Mouse (Mus musculus) hindbrain, embryonic 11.5 days (tissue): ENCODE results near the gene Prnd. TPM values are rescaled to one million over a fixed set of nuclear protein-coding genes. Genes with fewer than 3 reads are reported as not detected.

Source experiments
- ATAC-seq: fragments of 200-750 bp; cut with Nextera tagmentation; 2 replicates; pipeline ENCODE4 v1.8.0; 2017; ENCODE audit warnings: mild to moderate bottlenecking, moderate TSS enrichment, moderate library complexity; ENCODE audit not compliant: low FRiP score
- DNase-seq: peaks from one replicate; pipeline ENCODE4 v3.0.0-alpha.2; 2015; ENCODE audit warnings: low spot score
- H3K27ac ChIP-seq: fragments of 300-500 bp; sonication (generic); 2 replicates; pipeline ENCODE4 v1.5.1; 2014; ENCODE audit warnings: mild to moderate bottlenecking, low read depth, low read length
- H3K27me3 ChIP-seq: fragments of 300-500 bp; sonication (generic); 2 replicates; pipeline ENCODE4 v1.6.1; 2014; ENCODE audit warnings: mild to moderate bottlenecking, low read length, moderate library complexity, mixed read lengths; ENCODE audit not compliant: control insufficient read depth, insufficient read depth
- H3K36me3 ChIP-seq: fragments of 300-500 bp; sonication (generic); 2 replicates; pipeline ENCODE4 v1.6.1; 2014; ENCODE audit warnings: mild to moderate bottlenecking, low read length, moderate library complexity, mixed read lengths; ENCODE audit not compliant: control insufficient read depth, insufficient read depth
- H3K4me1 ChIP-seq: fragments of 300-500 bp; sonication (generic); replicated peaks from 2 replicates; pipeline ENCODE4 v1.6.1; 2014; ENCODE audit warnings: low read length, mixed read lengths; ENCODE audit not compliant: control insufficient read depth, insufficient read depth
- H3K4me2 ChIP-seq: fragments of 300-500 bp; sonication (generic); replicated peaks from 2 replicates; pipeline ENCODE4 v1.6.1; 2014; ENCODE audit warnings: mild to moderate bottlenecking, low read depth, low read length
- H3K4me3 ChIP-seq: fragments of 300-500 bp; sonication (generic); 2 replicates; pipeline ENCODE4 v1.5.1; 2014; ENCODE audit warnings: low read depth, low read length
- H3K9ac ChIP-seq: fragments of 300-500 bp; sonication (generic); 2 replicates; pipeline ENCODE4 v1.6.1; 2014; ENCODE audit warnings: low read depth, low read length
- H3K9me3 ChIP-seq: fragments of 300-500 bp; sonication (generic); 2 replicates; pipeline ENCODE4 v1.6.1; 2016; ENCODE audit warnings: low read length; ENCODE audit not compliant: control insufficient read depth
- WGBS: fragments of 180-500 bp; shearing (Covaris S2); extraction: QIAGEN DNeasy Blood & Tissue Kit; methylation state at CpG from one replicate; pipeline ENCODE4 v1.1.7; 2014; 5-methylcytosine and 5-hydroxymethylcytosine counted together
- polyA plus RNA-seq: library from polyadenylated mRNA; unstranded; fragments of >200 nt; fragmentation: Nextera tagmentation; extraction: Ambion mirVana; gene quantifications from 2 replicates; pipeline ENCODE4 v1.2.1, GENCODE M21; 2014

The Prnd gene
- polyA plus RNA-seq = 6.2 and 8.2 TPM in 2 replicates

DNA sequence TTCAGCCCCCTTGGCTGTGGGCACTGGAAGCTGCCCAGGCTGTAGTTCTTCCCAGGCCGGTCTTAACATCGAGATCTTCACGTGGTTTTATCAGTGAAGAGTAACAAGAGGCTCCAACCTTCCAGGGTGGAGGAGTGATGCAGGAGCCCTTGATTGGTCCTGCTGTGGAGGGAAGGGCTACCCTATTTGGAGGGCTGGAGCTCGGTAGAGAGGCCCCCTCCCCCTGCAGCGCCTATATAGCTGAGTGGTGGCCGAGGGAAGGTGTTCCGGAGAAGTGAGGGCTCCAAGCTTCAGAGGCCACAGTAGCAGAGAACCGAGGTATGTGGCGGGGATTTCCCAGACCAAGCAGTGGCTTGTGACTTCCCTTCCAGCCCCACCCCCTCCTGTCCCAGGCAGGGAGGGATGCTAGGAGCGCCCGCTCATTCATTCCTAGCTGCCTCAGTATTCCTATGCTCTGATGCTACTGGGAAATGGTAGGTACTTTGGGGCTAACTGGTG is at the start of gene Prnd:
Gene Prnd (plus strand): TSS at position 264 of the 498 bp plus-strand sequence.
- H3K4me1 ChIP-seq = no peaks in the 10 kb centered on the region
- no peaks in the 10 kb centered on the region for H3K9me3 ChIP-seq
- no peak within 1 kb of the TSS for H3K4me2 ChIP-seq
- H3K27me3 ChIP-seq = peaks cover 24% of the 10 kb centered on the region
- 16% methylated on average over 11 of the region's 11 CpGs for WGBS
- no peaks in the 10 kb centered on the region for H3K36me3 ChIP-seq
- ATAC-seq (no peak), DNase-seq (peak; percentile 11)
- no peak within 1 kb of the TSS for H3K9ac ChIP-seq
- H3K27ac ChIP-seq = no peak within 1 kb of the TSS
- H3K4me3 ChIP-seq = no peak within 1 kb of the TSS

DNA sequence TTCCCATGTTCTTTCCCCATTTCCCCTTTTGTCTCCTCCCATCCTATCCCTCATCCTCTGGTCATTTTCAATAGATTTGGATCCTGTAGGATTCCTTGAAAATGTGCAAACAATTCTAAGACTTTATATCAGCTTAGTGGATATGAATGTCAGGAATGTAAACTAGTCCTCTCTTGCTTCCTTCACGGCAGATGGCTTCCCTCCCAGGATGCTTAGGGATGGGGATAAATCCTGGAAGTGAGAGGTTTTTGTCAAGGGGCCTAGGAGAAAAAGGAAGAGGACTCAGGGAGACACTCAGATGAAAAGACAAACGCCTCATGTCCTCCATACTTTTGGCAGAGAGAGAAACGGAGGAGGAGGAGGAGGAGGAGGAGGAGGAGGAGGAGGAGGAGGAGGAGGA is 48.2 kb upstream of the Prnd start:
- no peak overlapping the region for H3K27ac ChIP-seq
- ATAC-seq (no peak), DNase-seq (no peak)
- no peak overlapping the region for H3K4me3 ChIP-seq
- no peaks in the 10 kb centered on the region for H3K4me1 ChIP-seq
- no peaks in the 10 kb centered on the region for H3K9me3 ChIP-seq
- 77% methylated on average over 2 of the region's 3 CpGs for WGBS
- H3K4me2 ChIP-seq = no peak overlapping the region
- no peak overlapping the region for H3K9ac ChIP-seq
- H3K36me3 ChIP-seq = no peaks in the 10 kb centered on the region
- H3K27me3 ChIP-seq = no peaks in the 10 kb centered on the region

DNA sequence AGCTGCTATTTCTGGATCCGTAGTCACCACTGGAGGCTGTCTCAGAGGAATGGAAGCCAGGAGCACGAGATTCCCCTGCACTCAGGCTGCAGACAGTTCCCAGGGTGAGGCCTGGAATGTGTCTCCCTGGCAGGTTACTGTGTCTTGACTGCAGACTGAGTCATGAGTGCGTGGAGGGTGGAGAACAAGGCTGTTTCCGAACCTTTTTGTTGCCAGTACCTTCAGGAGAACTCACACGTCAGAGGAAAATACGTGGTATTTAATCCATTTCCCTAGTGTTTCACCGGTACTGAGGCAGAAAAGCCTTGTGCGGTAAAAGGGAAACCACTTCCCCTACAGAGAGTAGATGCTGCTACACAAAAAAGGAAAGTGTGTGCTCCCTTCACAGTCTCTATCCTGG is 47.8 kb upstream of the Prnd start:
- Histone ChIP-seq H3K4me2 (no peak overlapping the region), H3K4me3 (no peak overlapping the region), H3K27me3 (no peaks in the 10 kb centered on the region), H3K9me3 (no peaks in the 10 kb centered on the region), H3K36me3 (no peaks in the 10 kb centered on the region), H3K9ac (no peak overlapping the region), H3K27ac (no peak overlapping the region), H3K4me1 (no peaks in the 10 kb centered on the region)
- ATAC-seq (no peak), DNase-seq (no peak)
- WGBS = 51% methylated on average over 8 of the region's 8 CpGs

DNA sequence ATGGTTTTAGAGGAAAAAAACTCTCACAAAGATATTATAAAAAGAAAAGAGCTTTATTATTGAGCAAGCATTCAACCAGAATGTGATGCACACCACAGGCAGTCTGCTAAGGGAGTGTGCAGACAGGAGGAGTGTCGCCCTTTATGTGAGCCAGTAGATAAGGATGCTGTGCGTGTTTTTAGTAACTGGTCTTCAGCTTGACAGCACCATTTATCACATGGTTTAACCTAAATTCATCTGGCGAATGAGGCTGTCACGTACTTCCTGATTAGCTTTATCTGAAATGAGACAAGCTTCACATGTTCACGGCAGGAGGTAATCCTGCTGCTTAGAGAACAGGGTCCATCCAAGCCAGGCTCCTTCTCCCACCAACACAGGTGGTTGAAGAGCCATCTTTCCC is 45.6 kb upstream of the Prnd start:
- H3K27me3 ChIP-seq = no peaks in the 10 kb centered on the region
- no peaks in the 10 kb centered on the region for H3K9me3 ChIP-seq
- DNase-seq (no peak), ATAC-seq (no peak)
- no peaks in the 10 kb centered on the region for H3K36me3 ChIP-seq
- H3K4me2 ChIP-seq = no peak overlapping the region
- H3K4me3 ChIP-seq = no peak overlapping the region
- H3K4me1 ChIP-seq = no peaks in the 10 kb centered on the region
- 59% methylated on average over 5 of the region's 5 CpGs for WGBS
- no peak overlapping the region for H3K9ac ChIP-seq
- no peak overlapping the region for H3K27ac ChIP-seq

DNA sequence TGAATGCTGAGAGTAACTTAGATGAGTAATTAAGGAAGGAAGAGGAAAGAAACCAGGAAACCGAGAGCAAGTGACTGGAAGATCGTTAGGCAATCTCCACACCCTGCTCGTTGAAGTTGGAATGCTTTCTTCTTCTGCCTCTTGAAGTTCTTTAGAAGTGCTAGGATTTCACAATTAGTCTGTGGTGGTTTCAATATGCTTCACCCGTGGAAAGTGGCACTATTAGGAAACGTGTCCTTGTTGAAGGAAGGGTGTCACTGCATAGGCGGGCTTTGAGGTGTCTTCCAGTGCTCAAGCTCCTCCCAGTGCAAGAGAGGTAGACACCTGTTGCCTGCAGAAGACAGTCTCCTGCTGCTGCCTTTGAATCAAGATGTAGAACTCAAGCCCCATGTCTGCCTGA is 44.9 kb upstream of the Prnd start:
- no peak for ATAC-seq
- DNase-seq = no peak
- H3K9ac ChIP-seq = no peak overlapping the region
- H3K9me3 ChIP-seq = no peaks in the 10 kb centered on the region
- 87% methylated on average over 6 of the region's 6 CpGs for WGBS
- H3K4me1 ChIP-seq = no peaks in the 10 kb centered on the region
- H3K27ac ChIP-seq = no peak overlapping the region
- H3K4me2 ChIP-seq = no peak overlapping the region
- H3K27me3 ChIP-seq = no peaks in the 10 kb centered on the region
- no peaks in the 10 kb centered on the region for H3K36me3 ChIP-seq
- no peak overlapping the region for H3K4me3 ChIP-seq

DNA sequence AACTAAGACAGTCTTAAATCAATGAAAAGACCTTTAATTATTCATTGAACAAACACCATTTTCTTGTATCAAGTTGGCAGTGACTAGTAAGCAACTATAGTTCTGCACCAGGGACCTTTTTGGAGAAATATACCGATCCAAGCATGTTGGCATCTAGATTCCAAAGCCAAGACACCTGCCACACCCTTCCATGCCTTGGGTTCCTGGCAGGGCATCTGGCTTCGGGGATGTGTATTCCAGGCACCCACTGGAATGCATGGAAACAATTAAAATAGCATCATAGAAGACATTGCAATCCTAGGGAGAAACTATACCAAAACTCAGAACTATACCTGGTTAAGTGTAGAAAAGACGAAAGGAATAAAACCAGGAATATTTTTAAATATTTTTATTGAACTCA is 44.4 kb upstream of the Prnd start:
- no peak overlapping the region for H3K9ac ChIP-seq
- DNase-seq (no peak), ATAC-seq (no peak)
- H3K4me2 ChIP-seq = no peak overlapping the region
- no peaks in the 10 kb centered on the region for H3K4me1 ChIP-seq
- no peak overlapping the region for H3K27ac ChIP-seq
- H3K36me3 ChIP-seq = no peaks in the 10 kb centered on the region
- no peaks in the 10 kb centered on the region for H3K9me3 ChIP-seq
- H3K4me3 ChIP-seq = no peak overlapping the region
- H3K27me3 ChIP-seq = no peaks in the 10 kb centered on the region
- whole genome bisulfite sequencing = 90% methylated on average over 3 of the region's 3 CpGs

DNA sequence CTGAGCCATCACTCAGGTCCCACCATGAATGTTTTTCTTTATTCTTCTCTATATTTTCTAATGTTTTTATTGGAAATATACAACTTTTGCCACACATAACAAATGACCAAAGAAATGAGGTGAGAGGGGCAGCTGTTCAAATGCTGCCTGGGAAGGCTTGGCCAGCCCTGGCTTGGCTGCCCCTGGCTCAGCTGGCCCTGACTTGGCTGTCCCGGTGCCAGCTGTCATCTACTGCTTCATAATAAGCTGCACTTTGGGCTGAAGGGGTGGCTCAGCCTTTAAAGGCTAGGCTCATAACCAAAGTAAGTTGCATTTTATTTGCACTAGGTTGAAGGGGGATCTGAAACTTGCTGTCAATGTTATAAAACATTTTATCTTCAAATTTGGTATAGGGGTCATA is 43.8 kb upstream of the Prnd start:
- ATAC-seq (no peak), DNase-seq (no peak)
- Histone ChIP-seq H3K9ac (no peak overlapping the region), H3K36me3 (no peaks in the 10 kb centered on the region), H3K27me3 (no peaks in the 10 kb centered on the region), H3K9me3 (no peaks in the 10 kb centered on the region), H3K27ac (no peak overlapping the region), H3K4me1 (no peaks in the 10 kb centered on the region), H3K4me3 (no peak overlapping the region), H3K4me2 (no peak overlapping the region)
- 83% methylated on average over 1 of the region's 1 CpGs for WGBS

DNA sequence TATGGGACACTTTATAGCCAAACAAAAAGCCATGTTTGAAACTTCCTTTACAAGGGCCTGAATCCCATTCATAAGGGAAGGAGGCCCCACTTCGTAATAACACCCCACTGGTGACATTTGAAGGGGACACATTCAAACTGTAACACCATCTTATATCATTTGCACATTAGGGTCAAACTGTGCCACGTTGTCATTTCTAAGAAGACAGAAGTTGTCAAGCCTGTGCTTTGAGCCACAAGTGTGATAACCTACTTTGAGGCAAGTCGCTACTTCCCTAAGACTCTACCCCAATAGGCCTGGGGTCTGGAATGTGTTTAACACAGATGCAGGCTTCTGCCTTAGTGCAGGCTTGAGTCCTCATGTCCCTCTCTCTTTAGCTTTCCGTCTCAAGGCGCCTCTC is 43.4 kb upstream of the Prnd start:
- no peak for ATAC-seq
- 83% methylated on average over 5 of the region's 5 CpGs for WGBS
- no peak overlapping the region for H3K4me2 ChIP-seq
- H3K9me3 ChIP-seq = no peaks in the 10 kb centered on the region
- no peak overlapping the region for H3K27ac ChIP-seq
- H3K36me3 ChIP-seq = no peaks in the 10 kb centered on the region
- no peak overlapping the region for H3K4me3 ChIP-seq
- H3K4me1 ChIP-seq = no peaks in the 10 kb centered on the region
- H3K27me3 ChIP-seq = no peaks in the 10 kb centered on the region
- no peak overlapping the region for H3K9ac ChIP-seq
- no peak for DNase-seq

DNA sequence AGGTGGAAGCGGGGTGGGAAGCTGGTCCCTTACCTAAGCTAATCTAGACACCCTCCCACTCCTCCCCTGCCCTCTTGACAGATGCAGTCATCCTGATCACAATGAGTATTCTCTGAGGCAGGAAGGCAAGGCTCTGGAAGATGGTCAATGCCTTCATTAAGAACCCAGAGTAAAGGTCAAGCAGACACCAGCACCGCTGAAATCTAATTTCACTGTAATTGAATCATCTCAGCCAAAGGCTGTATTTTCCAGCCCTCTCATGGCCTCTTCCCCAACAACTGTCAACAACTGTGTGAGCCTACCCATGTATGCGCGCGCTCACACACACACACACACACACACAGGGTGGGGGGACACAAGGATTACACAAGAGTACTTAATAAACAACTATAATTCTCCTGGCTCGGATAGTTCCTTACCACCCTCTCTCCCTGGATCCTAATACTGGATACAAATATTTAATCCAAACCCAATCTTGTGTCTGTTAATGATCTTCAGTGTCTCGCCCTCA is 42.3 kb upstream of the Prnd start:
- no peak; the same call in 1 of the 2 replicates for ATAC-seq
- Histone ChIP-seq H3K4me3 (no peak overlapping the region), H3K27me3 (no peaks in the 10 kb centered on the region), H3K36me3 (no peaks in the 10 kb centered on the region), H3K9ac (no peak overlapping the region), H3K4me1 (no peaks in the 10 kb centered on the region), H3K9me3 (no peaks in the 10 kb centered on the region), H3K27ac (no peak overlapping the region), H3K4me2 (no peak overlapping the region)
- peak; percentile 21 for DNase-seq
- WGBS = 81% methylated on average over 7 of the region's 7 CpGs
